19 mouse cellular contexts compared by ENCODE assay signal in genomic region chr10:30566364-30566763, GRCm38 (mm10).
"Had no signal": no experiment of that assay in that cellular context is flagged by ENCODE, and none has a peak within 500 bp of the region (broad histone marks: within the 10 kb centered on the region; RNA-seq: fewer than 3 reads in every experiment).

No protein-coding gene starts in this region.

- H3K4me3 ChIP-seq: midbrain, embryonic 10.5 days; midbrain, embryonic 12.5 days; myocyte; neural tube, embryonic 13.5 days; neural tube, embryonic 15.5 days had no signal

- H3K4me1 ChIP-seq: midbrain, embryonic 10.5 days; midbrain, embryonic 12.5 days; neural tube, embryonic 13.5 days; neural tube, embryonic 15.5 days had no signal

- DNase-seq: lung, adult 18-20 months; lung, embryonic 14.5 days; lung, postnatal 10 days; lung, postnatal 4 days; midbrain, embryonic 14.5 days; retina, postnatal 1 day; right cerebral cortex, adult 18-20 months; right cerebral cortex, postnatal 25 days; right cerebral cortex, postnatal 4 days; spleen, adult 18-20 months; thymus, adult 2 months; thymus, postnatal 25 days; thymus, postnatal 4 days had no signal

- H3K9me3 ChIP-seq: midbrain, embryonic 10.5 days; midbrain, embryonic 12.5 days; neural tube, embryonic 13.5 days; neural tube, embryonic 15.5 days had no signal

- H3K27ac ChIP-seq: midbrain, embryonic 10.5 days; midbrain, embryonic 12.5 days; neural tube, embryonic 13.5 days; neural tube, embryonic 15.5 days had no signal

- H3K27me3 ChIP-seq: midbrain, embryonic 12.5 days; neural tube, embryonic 13.5 days; neural tube, embryonic 15.5 days had no signal

- ATAC-seq: midbrain, embryonic 16.5 days had no signal

- H3K9ac ChIP-seq: lung, embryonic 14.5 days; midbrain, embryonic 12.5 days; neural tube, embryonic 13.5 days; neural tube, embryonic 15.5 days had no signal

- H3K4me2 ChIP-seq: lung, embryonic 14.5 days; midbrain, embryonic 12.5 days; neural tube, embryonic 13.5 days; neural tube, embryonic 15.5 days had no signal
